Mouse (Mus musculus): Measurements from ENCODE around the gene 9930022D16Rik. TPM values are rescaled to one million over a fixed set of nuclear protein-coding genes. Genes with fewer than 3 reads are reported as not detected.

The 9930022D16Rik gene
- polyA plus RNA-seq, 1 experiment from 2014 or later: not detected

- H3K27ac ChIP-seq: no peak overlapping the region
- H3K27me3 ChIP-seq: 0 out of 2 replicates have a peak, but pooled peaks cover 15% of the 10 kb centered on the region
- no peak overlapping the region for H3K4me3 ChIP-seq (replicated peaks)
- 92% methylated on average over 5 of the region's 5 CpGs for WGBS
- H3K36me3 ChIP-seq (replicated peaks): no peaks in the 10 kb centered on the region
- no peaks in the 10 kb centered on the region for H3K9me3 ChIP-seq
- H3K9ac ChIP-seq: no peak overlapping the region
- H3K4me2 ChIP-seq: no peak overlapping the region
- H3K4me1 ChIP-seq: peaks cover 14% of the 10 kb centered on the region; the same call in 1 of the 2 replicates
- no peak for ATAC-seq (ENCODE audit: low FRiP score)
Observed at GRCm38 (mm10) chr11:109468133-109468532, 54.4 kb downstream of the 9930022D16Rik start.

Small RNA genes lying within 50 kb of the gene (microRNA-seq; reads per million reads assigned to microRNA genes)
- gene Gm25540: not detected

Other genes with a start within 250 kb of the 9930022D16Rik start
- 2.1 and 3.0 TPM in 2 replicates for gene Rgs9, start 115.8 kb upstream of the 9930022D16Rik start, polyA plus RNA-seq (2016; fragmentation: Nextera tagmentation; extraction: Ambion mirVana)
- 20.7 and 20.9 TPM in 2 replicates for gene Gna13, start 51.1 kb upstream of the 9930022D16Rik start, polyA plus RNA-seq (2016; fragmentation: Nextera tagmentation; extraction: Ambion mirVana)
- 46.9 and 50.2 TPM in 2 replicates for gene Amz2, start 12.0 kb downstream of the 9930022D16Rik start, polyA plus RNA-seq (2016; fragmentation: Nextera tagmentation; extraction: Ambion mirVana)
- 2.4 and 2.6 TPM in 2 replicates for gene Arsg, start 59.5 kb downstream of the 9930022D16Rik start, polyA plus RNA-seq (2016; fragmentation: Nextera tagmentation; extraction: Ambion mirVana)
- gene Slc16a6, start 59.7 kb downstream of the 9930022D16Rik start, polyA plus RNA-seq (2016; fragmentation: Nextera tagmentation; extraction: Ambion mirVana): 4.0 and 5.4 TPM in 2 replicates
- gene Wipi1, start 198.1 kb downstream of the 9930022D16Rik start, polyA plus RNA-seq (2016; fragmentation: Nextera tagmentation; extraction: Ambion mirVana): 12.9 and 13.6 TPM in 2 replicates
- gene Prkar1a, start 235.5 kb downstream of the 9930022D16Rik start, polyA plus RNA-seq (2016; fragmentation: Nextera tagmentation; extraction: Ambion mirVana): 413 and 445 TPM in 2 replicates